Mouse (Mus musculus) CD4-positive naive resting alpha-beta T cell, adult 76 days (primary cell): Measurements from ENCODE around the gene Fgf22. TPM values are rescaled to one million over a fixed set of nuclear protein-coding genes. Genes with fewer than 3 reads are reported as not detected.

ENCODE experiments used
- total RNA-seq: library from RNA; stranded (reverse); gene quantifications from one replicate; pipeline ENCODE4 v1.2.4, GENCODE M21; 2023

The Fgf22 gene
- not detected for total RNA-seq

GRCm38 (mm10) chr10:79754856-79755516 lies at the start of gene Fgf22:
TSS of gene Fgf22 (plus strand) at chr10:79755076.

GRCm38 (mm10) chr10:79716254-79716987 lies 38.5 kb upstream of the Fgf22 start, which contains the start of gene Hcn2:
TSS of gene Hcn2 (plus strand) at chr10:79716634.

GRCm38 (mm10) chr10:79745898-79746773 lies 8.7 kb upstream of the Fgf22 start, which contains the start of gene Polrmt:
TSS of gene Polrmt (minus strand) at chr10:79746581.

GRCm38 (mm10) chr10:79766508-79767325 lies 11.8 kb downstream of the Fgf22 start, which contains the start of gene Rnf126:
TSS of gene Rnf126 (minus strand) at chr10:79766952.

DNA sequence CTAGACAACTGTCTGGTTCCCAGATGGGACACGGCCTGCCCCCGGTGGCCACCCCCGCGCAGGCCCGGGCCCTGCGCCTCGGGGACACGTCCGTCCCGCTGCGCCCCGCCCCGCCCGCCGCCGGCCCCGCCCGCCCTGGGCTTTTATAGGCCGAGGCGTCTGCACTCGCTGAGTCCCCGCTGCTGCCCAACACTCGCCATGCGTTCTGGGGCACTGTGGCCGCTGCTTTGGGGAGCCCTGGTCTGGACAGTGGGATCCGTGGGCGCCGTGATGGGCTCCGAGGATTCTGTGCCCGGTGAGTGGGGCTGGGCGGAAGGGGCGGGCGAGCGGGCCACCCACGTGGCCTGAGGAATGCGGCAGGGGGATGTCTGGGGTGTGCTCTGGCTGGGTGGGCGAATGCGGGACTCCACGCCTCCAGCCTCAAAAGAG lies 22.2 kb downstream of the Fgf22 start, which contains the start of gene Fstl3:
Gene Fstl3 (plus strand): TSS at position 170 of the 429 bp plus-strand sequence.

DNA sequence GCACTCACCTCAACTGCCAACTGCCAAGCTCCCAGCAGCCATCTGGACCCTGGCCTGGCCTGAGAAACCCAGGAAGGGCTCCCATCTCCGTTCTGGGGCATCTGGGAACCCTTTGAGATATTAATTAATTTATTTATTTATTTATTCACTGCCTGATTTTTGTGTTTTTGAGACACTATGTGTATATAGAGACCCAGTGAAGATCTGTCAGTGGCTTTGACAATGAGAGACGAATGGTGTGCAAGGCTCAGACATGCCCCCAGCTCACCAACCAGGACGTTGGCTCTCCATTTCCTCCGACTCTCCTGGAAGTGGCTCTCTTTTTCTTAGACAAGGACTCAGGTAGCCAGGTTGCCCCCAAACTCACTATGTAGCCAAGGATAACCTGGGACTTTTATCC lies 36.0 kb downstream of the Fgf22 start, which contains the start of gene Prss57:
Gene Prss57 (minus strand): TSS at position 101 of the 400 bp plus-strand sequence.

GRCm38 (mm10) chr10:79793051-79793737 lies 38.3 kb downstream of the Fgf22 start, which contains the start of gene Palm:
TSS of gene Palm (plus strand) at chr10:79793572.

Other genes starting within 250 kb of the Fgf22 start
- 2.9 TPM for gene Plpp2, start 221.3 kb upstream of the Fgf22 start, total RNA-seq
- 57.4 TPM for gene Mier2, start 199.9 kb upstream of the Fgf22 start, total RNA-seq
- gene Theg, start 167.7 kb upstream of the Fgf22 start, total RNA-seq: not detected
- not detected for gene C2cd4c, start 141.1 kb upstream of the Fgf22 start, total RNA-seq
- gene Shc2, start 117.2 kb upstream of the Fgf22 start, total RNA-seq: not detected
- not detected for gene Odf3l2, start 109.3 kb upstream of the Fgf22 start, total RNA-seq
- not detected for gene Madcam1, start 90.5 kb upstream of the Fgf22 start, total RNA-seq
- 18.3 TPM for gene Tpgs1, start 85.7 kb upstream of the Fgf22 start, total RNA-seq
- gene Cdc34, start 72.9 kb upstream of the Fgf22 start, total RNA-seq: 81.6 TPM
- 2.1 TPM for gene Gzmm, start 66.1 kb upstream of the Fgf22 start, total RNA-seq
- gene Bsg, start 50.6 kb upstream of the Fgf22 start, total RNA-seq: 88.4 TPM
- not detected for gene Hcn2, start 38.4 kb upstream of the Fgf22 start, total RNA-seq
- 48.0 TPM for gene Polrmt, start 8.5 kb upstream of the Fgf22 start, total RNA-seq
- 58.0 TPM for gene Rnf126, start 11.9 kb downstream of the Fgf22 start, total RNA-seq
- not detected for gene Fstl3, start 22.2 kb downstream of the Fgf22 start, total RNA-seq
- gene Prss57, start 35.9 kb downstream of the Fgf22 start, total RNA-seq: not detected
- gene Palm, start 38.5 kb downstream of the Fgf22 start, total RNA-seq: 2.8 TPM
- not detected for gene Misp, start 65.9 kb downstream of the Fgf22 start, total RNA-seq
- gene Ptbp1, start 99.4 kb downstream of the Fgf22 start, total RNA-seq: 788 TPM
- not detected for gene Prtn3, start 119.4 kb downstream of the Fgf22 start, total RNA-seq
- 2.3 TPM for gene Plppr3, start 119.6 kb downstream of the Fgf22 start, total RNA-seq
- gene Elane, start 131.2 kb downstream of the Fgf22 start, total RNA-seq: not detected
- not detected for gene Cfd, start 135.8 kb downstream of the Fgf22 start, total RNA-seq
- 74.1 TPM for gene Med16, start 153.8 kb downstream of the Fgf22 start, total RNA-seq
- not detected for gene Gm26602, start 155.8 kb downstream of the Fgf22 start, total RNA-seq
- 0.47 TPM for gene Kiss1r, start 161.9 kb downstream of the Fgf22 start, total RNA-seq
- 96.5 TPM for gene R3hdm4, start 166.1 kb downstream of the Fgf22 start, total RNA-seq
- 7.9 TPM for gene Arid3a, start 172.0 kb downstream of the Fgf22 start, total RNA-seq
- 61.8 TPM for gene Wdr18, start 205.1 kb downstream of the Fgf22 start, total RNA-seq
- 0.18 TPM for gene Grin3b, start 215.6 kb downstream of the Fgf22 start, total RNA-seq
- 154 TPM for gene Tmem259, start 229.3 kb downstream of the Fgf22 start, total RNA-seq
- 387 TPM for gene Cnn2, start 233.5 kb downstream of the Fgf22 start, total RNA-seq
- gene Abca7, start 241.4 kb downstream of the Fgf22 start, total RNA-seq: 68.3 TPM